Mouse (Mus musculus) MEL (cell line): ENCODE measurements around the gene Rora.

Experiments used
- CHD1 ChIP-seq: IDR thresholded peaks from 2 replicates; pipeline ENCODE4 v1.6.1; 2012; ENCODE audit warnings: low read depth, mild to moderate bottlenecking, inconsistent platforms, low read length, improper control_type of control experiment
- CTCF ChIP-seq, 3 experiments: IDR thresholded peaks in 2 of 3; conservative IDR thresholded peaks in 1 of 3; 2 replicates each; pipeline ENCODE4 v1.5.1; 2011 to 2012; ENCODE audit warnings: low read length in 3 of 3, low read depth in 2 of 3, mild to moderate bottlenecking in 2 of 3, improper control_type of control experiment in 1 of 3, inconsistent platforms in 1 of 3, mixed read lengths in 1 of 3, moderate library complexity in 1 of 3; ENCODE audit not compliant: control insufficient read depth in 1 of 3, insufficient read depth in 1 of 3, poor library complexity in 1 of 3, severe bottlenecking in 1 of 3
- GATA1 ChIP-seq: IDR thresholded peaks from 2 replicates; pipeline ENCODE4 v1.6.1; 2011; ENCODE audit warnings: low read depth, low read length, improper control_type of control experiment
- MAX ChIP-seq: IDR thresholded peaks from 2 replicates; pipeline ENCODE4 v1.6.1; 2011; ENCODE audit warnings: low read length, improper control_type of control experiment
- MEF2A ChIP-seq: IDR thresholded peaks from 2 replicates; pipeline ENCODE4 v1.6.1; 2014; ENCODE audit warnings: low read depth, mild to moderate bottlenecking, inconsistent platforms, low read length, improper control_type of control experiment; ENCODE audit not compliant: poor library complexity, insufficient replicate concordance, severe bottlenecking; ENCODE audit errors: extremely low read depth
- MYC ChIP-seq: IDR thresholded peaks from 2 replicates; pipeline ENCODE4 v1.6.1; 2011; ENCODE audit warnings: low read depth, mild to moderate bottlenecking, low read length, improper control_type of control experiment, moderate library complexity
- NELFE ChIP-seq: IDR thresholded peaks from 2 replicates; pipeline ENCODE4 v1.6.1; 2011; ENCODE audit warnings: low read depth, low read length, improper control_type of control experiment
- NRF1 ChIP-seq: IDR thresholded peaks from 2 replicates; pipeline ENCODE4 v1.6.1; 2014; ENCODE audit warnings: low read depth, mild to moderate bottlenecking, inconsistent platforms, low read length, improper control_type of control experiment, moderate library complexity; ENCODE audit not compliant: poor library complexity, insufficient read depth, severe bottlenecking
- TCF12 ChIP-seq: IDR thresholded peaks from 2 replicates; pipeline ENCODE4 v1.6.1; 2014; ENCODE audit warnings: low read depth, mild to moderate bottlenecking, inconsistent platforms, low read length, improper control_type of control experiment, moderate library complexity
- UBTF ChIP-seq: IDR thresholded peaks from 2 replicates; pipeline ENCODE4 v1.6.1; 2012; ENCODE audit warnings: low read depth, mild to moderate bottlenecking, inconsistent platforms, low read length, improper control_type of control experiment, moderate library complexity, borderline replicate concordance; ENCODE audit not compliant: insufficient read depth

- TF ChIP-seq NRF1: no peak
- no peak for TF ChIP-seq MEF2A
- no peak for TF ChIP-seq MAX
- no peak for TF ChIP-seq CTCF (IDR thresholded peaks at IDR 0.05 in 2 of 3, conservative IDR thresholded peaks at IDR 0.05 in 1 of 3; ENCODE audit: control insufficient read depth in 1 of 3, insufficient read depth in 1 of 3, low read depth in 2 of 3, low read length in 3 of 3, poor library complexity in 1 of 3, severe bottlenecking in 1 of 3)
- no peak for TF ChIP-seq TCF12
- no peak for TF ChIP-seq UBTF
- TF ChIP-seq CHD1: no peak
- TF ChIP-seq NELFE: no peak
- no peak for TF ChIP-seq MYC
- TF ChIP-seq GATA1: no peak
Measured at GRCm38 (mm10) chr9:69086844-69087243, 433.3 kb downstream of the Rora start.
